Mouse (Mus musculus): Measurements from ENCODE around the gene Zc3h18. TPM values are rescaled to one million over a fixed set of nuclear protein-coding genes. Genes with fewer than 3 reads are reported as not detected.
A peak's percentile ranks its signal among the peaks of the same experiment; 100 is the strongest.

Gene Zc3h18
- polyA plus RNA-seq, 1 experiment from 2014 or later, result 20.4 TPM

DNA sequence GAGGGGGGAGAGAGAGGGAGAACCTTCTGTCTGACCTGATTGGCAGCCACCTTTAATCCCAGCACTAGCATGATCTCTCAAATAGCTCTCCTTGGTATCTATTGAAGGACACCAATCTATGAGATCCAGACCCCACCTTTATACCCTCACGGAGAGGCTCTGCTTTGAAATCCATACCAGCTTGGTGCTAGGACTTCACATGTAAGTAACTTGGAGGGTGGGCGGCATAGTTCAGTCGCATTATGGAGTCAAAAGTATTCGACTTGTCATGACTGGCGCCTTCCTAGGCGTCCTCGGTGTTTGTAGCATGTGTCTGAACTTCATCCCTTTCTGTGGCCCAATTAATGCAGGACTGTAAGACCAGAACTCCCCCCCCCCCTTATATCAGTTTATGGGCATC is 1.1 kb upstream of the Zc3h18 start:
- Histone ChIP-seq H3K36me3 (ENCODE audit: control insufficient read depth, insufficient read depth, low read length) (no peaks in the 10 kb centered on the region), H3K9me3 (ENCODE audit: control insufficient read depth, low read length) (no peaks in the 10 kb centered on the region), H3K27ac (ENCODE audit: low read depth, low read length) (no peak overlapping the region), H3K27me3 (ENCODE audit: control insufficient read depth, insufficient read depth, low read length) (no peaks in the 10 kb centered on the region), H3K4me3 (ENCODE audit: low read depth, low read length) (no peak overlapping the region), H3K9ac (replicated peaks; ENCODE audit: low read depth, low read length) (no peak overlapping the region), H3K4me1 (ENCODE audit: control insufficient read depth, insufficient read depth, low read length) (peaks cover 10% of the 10 kb centered on the region), H3K4me2 (ENCODE audit: low read depth, low read length) (peak overlapping the region; percentile 47; the same call in 1 of the 2 replicates)
- WGBS, result 92% methylated on average over 7 of the region's 7 CpGs
- no peak for ATAC-seq (ENCODE audit: low read depth)

DNA sequence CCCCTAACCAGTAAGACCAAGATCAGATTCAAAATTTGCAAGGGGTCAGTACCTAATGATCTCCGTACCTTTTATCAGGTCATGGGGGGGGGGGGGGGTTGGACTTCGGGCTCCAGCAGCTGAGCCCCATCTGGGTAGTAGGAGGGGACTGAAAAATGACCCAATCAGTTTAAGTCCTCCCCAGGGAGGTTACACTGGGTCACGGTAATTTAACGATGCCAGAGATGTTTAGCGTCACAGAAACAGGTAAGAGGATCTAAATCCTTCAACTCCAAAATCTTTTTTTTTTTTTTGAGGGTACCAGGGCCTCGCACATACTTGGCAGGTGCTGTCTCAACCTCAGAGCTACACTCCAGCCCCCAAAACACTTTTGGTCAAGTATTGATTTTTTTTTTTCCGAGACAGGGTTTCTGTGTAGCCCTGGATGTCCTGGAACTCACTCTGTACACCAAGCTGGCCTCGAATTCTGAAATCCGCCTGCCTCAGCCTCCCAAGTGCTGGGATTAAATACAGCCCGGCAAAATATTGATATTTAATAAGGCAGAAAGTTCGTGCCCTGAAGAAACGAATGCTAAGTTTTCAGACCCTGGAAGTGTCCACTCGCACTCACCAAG is 551 bp upstream of the Zc3h18 start:
- Histone ChIP-seq H3K4me2 (ENCODE audit: low read depth, low read length) (peak overlapping the region; percentile 47), H3K9ac (replicated peaks; ENCODE audit: low read depth, low read length) (peak overlapping the region; percentile 42; the same call in 1 of the 2 replicates), H3K27me3 (ENCODE audit: control insufficient read depth, insufficient read depth, low read length) (no peaks in the 10 kb centered on the region), H3K27ac (ENCODE audit: low read depth, low read length) (peak overlapping the region; percentile 93; the same call in 1 of the 2 replicates), H3K9me3 (ENCODE audit: control insufficient read depth, low read length) (no peaks in the 10 kb centered on the region), H3K4me1 (ENCODE audit: control insufficient read depth, insufficient read depth, low read length) (peaks cover 10% of the 10 kb centered on the region), H3K36me3 (ENCODE audit: control insufficient read depth, insufficient read depth, low read length) (0 out of 2 replicates have a peak, but pooled peaks cover 4% of the 10 kb centered on the region), H3K4me3 (ENCODE audit: low read depth, low read length) (peak overlapping the region; percentile 85)
- ATAC-seq (ENCODE audit: low read depth), result peak; percentile 16; the same call in 1 of the 2 replicates
- 25% methylated on average over 13 of the region's 13 CpGs for WGBS

DNA sequence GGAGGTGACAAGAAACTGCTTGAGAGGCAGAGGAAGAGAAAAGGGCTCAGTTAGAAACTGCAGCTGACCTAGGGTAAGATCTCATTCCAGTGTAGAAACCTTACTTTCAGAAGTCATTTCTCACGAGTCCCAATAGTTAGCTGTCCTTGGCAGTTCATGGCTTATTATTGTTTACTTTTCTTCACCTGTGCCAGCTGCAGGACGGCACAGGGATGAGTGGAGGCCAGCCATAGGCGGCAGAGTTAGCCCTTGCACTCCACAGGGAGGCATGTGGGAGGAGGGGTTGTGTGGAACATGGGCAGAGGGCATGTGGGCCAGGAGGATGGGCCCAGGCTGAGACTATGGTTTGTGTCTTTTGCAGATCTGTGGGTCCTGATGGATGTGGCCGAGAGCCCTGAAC is 6.6 kb downstream of the Zc3h18 start:
- no peak overlapping the region for H3K27ac ChIP-seq (ENCODE audit: low read depth, low read length)
- no peak overlapping the region for H3K9ac ChIP-seq (replicated peaks; ENCODE audit: low read depth, low read length)
- H3K27me3 ChIP-seq (ENCODE audit: control insufficient read depth, insufficient read depth, low read length), result no peaks in the 10 kb centered on the region
- H3K4me2 ChIP-seq (ENCODE audit: low read depth, low read length), result no peak overlapping the region
- H3K36me3 ChIP-seq (ENCODE audit: control insufficient read depth, insufficient read depth, low read length), result peaks cover 27% of the 10 kb centered on the region
- ATAC-seq (ENCODE audit: low read depth), result no peak
- WGBS, result 89% methylated on average over 4 of the region's 4 CpGs
- peaks cover 3% of the 10 kb centered on the region; the same call in 1 of the 2 replicates for H3K4me1 ChIP-seq (ENCODE audit: control insufficient read depth, insufficient read depth, low read length)
- no peaks in the 10 kb centered on the region for H3K9me3 ChIP-seq (ENCODE audit: control insufficient read depth, low read length)
- no peak overlapping the region for H3K4me3 ChIP-seq (ENCODE audit: low read depth, low read length)

DNA sequence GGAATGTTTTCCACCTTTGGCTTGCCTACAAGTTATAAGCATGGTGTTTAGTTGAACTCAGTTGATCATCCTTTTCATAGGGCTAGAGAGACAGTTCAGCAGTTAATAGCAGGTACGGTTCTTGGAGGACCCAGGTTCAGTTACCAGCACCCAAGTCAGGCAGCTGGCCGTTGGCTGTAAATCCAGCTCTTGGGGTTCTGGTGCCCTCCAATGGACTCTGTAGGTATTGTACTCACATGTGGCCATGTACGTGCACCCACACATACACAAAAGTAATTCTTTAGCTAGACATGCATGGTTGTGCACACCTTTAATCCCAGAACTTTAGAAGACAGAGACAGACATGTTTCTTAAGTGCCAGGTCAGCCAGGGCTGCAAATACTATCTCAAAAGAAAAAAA is 12.9 kb downstream of the Zc3h18 start:
- Histone ChIP-seq H3K27ac (ENCODE audit: low read depth, low read length) (no peak overlapping the region), H3K4me3 (ENCODE audit: low read depth, low read length) (no peak overlapping the region), H3K36me3 (ENCODE audit: control insufficient read depth, insufficient read depth, low read length) (peaks cover 45% of the 10 kb centered on the region), H3K4me1 (ENCODE audit: control insufficient read depth, insufficient read depth, low read length) (no peaks in the 10 kb centered on the region), H3K9ac (replicated peaks; ENCODE audit: low read depth, low read length) (no peak overlapping the region), H3K9me3 (ENCODE audit: control insufficient read depth, low read length) (no peaks in the 10 kb centered on the region), H3K27me3 (ENCODE audit: control insufficient read depth, insufficient read depth, low read length) (no peaks in the 10 kb centered on the region), H3K4me2 (ENCODE audit: low read depth, low read length) (no peak overlapping the region)
- WGBS, result 84% methylated on average over 3 of the region's 3 CpGs
- ATAC-seq (ENCODE audit: low read depth), result no peak

DNA sequence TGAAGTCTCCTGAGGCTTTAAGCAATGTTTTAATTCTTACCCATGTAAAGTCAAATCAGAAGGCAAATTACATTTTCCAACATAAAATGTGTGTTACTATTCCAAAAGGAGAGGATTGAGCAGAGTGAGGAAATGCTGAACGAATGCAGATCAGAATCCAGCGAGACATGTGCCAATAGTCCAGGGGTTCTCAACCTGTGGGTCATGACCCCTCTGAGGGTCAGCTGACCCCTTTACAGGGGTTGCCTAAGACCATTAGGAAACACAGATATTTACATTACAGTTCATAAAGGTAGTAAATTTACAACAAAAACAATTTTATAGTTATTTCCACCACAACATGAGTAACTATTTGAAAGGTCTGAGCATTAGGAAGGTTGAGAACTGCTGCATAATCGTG is 14.3 kb downstream of the Zc3h18 start:
- Histone ChIP-seq H3K27ac (ENCODE audit: low read depth, low read length) (no peak overlapping the region), H3K9ac (replicated peaks; ENCODE audit: low read depth, low read length) (no peak overlapping the region), H3K4me2 (ENCODE audit: low read depth, low read length) (no peak overlapping the region), H3K36me3 (ENCODE audit: control insufficient read depth, insufficient read depth, low read length) (peaks cover 49% of the 10 kb centered on the region), H3K27me3 (ENCODE audit: control insufficient read depth, insufficient read depth, low read length) (no peaks in the 10 kb centered on the region), H3K4me3 (ENCODE audit: low read depth, low read length) (no peak overlapping the region), H3K4me1 (ENCODE audit: control insufficient read depth, insufficient read depth, low read length) (no peaks in the 10 kb centered on the region), H3K9me3 (ENCODE audit: control insufficient read depth, low read length) (no peaks in the 10 kb centered on the region)
- no peak for ATAC-seq (ENCODE audit: low read depth)
- 92% methylated on average over 3 of the region's 3 CpGs for WGBS

DNA sequence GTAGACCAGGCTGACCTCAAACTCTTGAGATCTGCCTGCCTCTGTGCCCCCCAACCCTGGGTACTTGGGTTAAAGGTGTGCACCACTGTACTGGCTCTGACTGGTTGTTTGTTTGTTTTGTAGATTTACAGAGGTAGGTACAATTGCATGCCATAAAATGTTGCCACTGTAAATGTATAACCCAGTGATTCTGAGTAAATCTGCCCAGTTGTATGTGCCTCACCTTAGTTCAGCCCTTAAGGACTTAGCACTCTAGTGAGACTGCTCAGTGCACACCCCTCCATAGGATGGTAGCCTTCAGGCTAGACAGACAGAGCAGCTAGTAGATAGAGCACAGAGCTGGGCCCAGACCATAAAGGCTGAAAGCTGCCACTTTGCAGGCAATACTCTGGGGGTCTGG is 17.3 kb downstream of the Zc3h18 start:
- Histone ChIP-seq H3K9ac (replicated peaks; ENCODE audit: low read depth, low read length) (no peak overlapping the region), H3K36me3 (ENCODE audit: control insufficient read depth, insufficient read depth, low read length) (peaks cover 37% of the 10 kb centered on the region)

DNA sequence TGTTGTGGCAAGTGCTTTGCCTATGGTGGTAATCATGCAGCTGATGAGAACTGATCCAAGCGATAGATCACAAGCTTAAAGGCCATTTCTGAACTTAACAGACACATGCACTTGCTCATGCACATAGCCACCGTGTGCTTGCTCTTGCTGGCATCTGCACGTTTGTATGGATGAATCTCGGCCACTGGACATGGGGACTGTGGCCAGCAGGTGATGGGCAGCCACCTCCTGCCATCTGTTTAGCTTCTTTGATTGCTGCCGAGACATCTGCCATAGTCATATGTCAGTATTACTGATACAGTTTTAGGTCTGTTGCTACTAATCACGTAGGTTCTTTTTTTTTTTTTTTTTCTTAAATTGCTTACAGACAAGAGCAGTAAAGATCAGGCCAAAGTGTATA is 18.9 kb downstream of the Zc3h18 start:
- H3K4me2 ChIP-seq (ENCODE audit: low read depth, low read length), result no peak overlapping the region
- H3K4me3 ChIP-seq (ENCODE audit: low read depth, low read length), result no peak overlapping the region
- H3K9me3 ChIP-seq (ENCODE audit: control insufficient read depth, low read length), result no peaks in the 10 kb centered on the region
- H3K36me3 ChIP-seq (ENCODE audit: control insufficient read depth, insufficient read depth, low read length), result peaks cover 37% of the 10 kb centered on the region
- WGBS, result 79% methylated on average over 6 of the region's 6 CpGs
- H3K27ac ChIP-seq (ENCODE audit: low read depth, low read length), result no peak overlapping the region
- ATAC-seq (ENCODE audit: low read depth), result no peak
- H3K27me3 ChIP-seq (ENCODE audit: control insufficient read depth, insufficient read depth, low read length), result no peaks in the 10 kb centered on the region
- no peak overlapping the region for H3K9ac ChIP-seq (replicated peaks; ENCODE audit: low read depth, low read length)
- no peaks in the 10 kb centered on the region for H3K4me1 ChIP-seq (ENCODE audit: control insufficient read depth, insufficient read depth, low read length)

More for the DNA sequence above, 17.3 kb downstream of the Zc3h18 start:
- no peak overlapping the region for H3K4me3 ChIP-seq (ENCODE audit: low read depth, low read length)
- no peaks in the 10 kb centered on the region for H3K27me3 ChIP-seq (ENCODE audit: control insufficient read depth, insufficient read depth, low read length)
- H3K4me1 ChIP-seq (ENCODE audit: control insufficient read depth, insufficient read depth, low read length), result no peaks in the 10 kb centered on the region
- H3K27ac ChIP-seq (ENCODE audit: low read depth, low read length), result no peak overlapping the region
- H3K4me2 ChIP-seq (ENCODE audit: low read depth, low read length), result no peak overlapping the region
- no peak for ATAC-seq (ENCODE audit: low read depth)
- H3K9me3 ChIP-seq (ENCODE audit: control insufficient read depth, low read length), result no peaks in the 10 kb centered on the region

DNA sequence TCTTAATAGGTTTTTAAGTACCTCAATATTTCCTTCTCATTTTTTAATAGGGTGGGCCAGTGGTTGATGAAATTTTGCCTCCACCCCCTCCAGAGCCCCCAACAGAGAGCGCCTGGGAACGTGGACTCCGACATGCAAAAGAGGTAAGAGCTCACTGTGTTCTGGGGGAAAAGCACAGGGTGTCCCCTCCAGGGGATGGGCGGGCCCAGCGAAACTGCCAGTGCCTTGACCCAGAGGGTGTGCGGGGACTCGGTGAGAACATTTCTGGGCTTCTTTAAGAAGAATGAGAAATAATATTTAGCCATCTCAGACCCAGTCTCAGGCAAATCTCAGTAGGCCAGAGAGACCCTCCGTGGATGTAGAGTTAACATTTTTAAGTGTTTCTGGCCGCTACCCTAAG is 21.8 kb downstream of the Zc3h18 start:
- H3K27ac ChIP-seq (ENCODE audit: low read depth, low read length), result no peak overlapping the region
- H3K9me3 ChIP-seq (ENCODE audit: control insufficient read depth, low read length), result no peaks in the 10 kb centered on the region
- H3K9ac ChIP-seq (replicated peaks; ENCODE audit: low read depth, low read length), result no peak overlapping the region
- no peak for ATAC-seq (ENCODE audit: low read depth)
- H3K36me3 ChIP-seq (ENCODE audit: control insufficient read depth, insufficient read depth, low read length), result peaks cover 49% of the 10 kb centered on the region
- H3K4me3 ChIP-seq (ENCODE audit: low read depth, low read length), result no peak overlapping the region
- H3K27me3 ChIP-seq (ENCODE audit: control insufficient read depth, insufficient read depth, low read length), result no peaks in the 10 kb centered on the region
- 98% methylated on average over 9 of the region's 9 CpGs for WGBS
- no peak overlapping the region for H3K4me2 ChIP-seq (ENCODE audit: low read depth, low read length)
- H3K4me1 ChIP-seq (ENCODE audit: control insufficient read depth, insufficient read depth, low read length), result no peaks in the 10 kb centered on the region

DNA sequence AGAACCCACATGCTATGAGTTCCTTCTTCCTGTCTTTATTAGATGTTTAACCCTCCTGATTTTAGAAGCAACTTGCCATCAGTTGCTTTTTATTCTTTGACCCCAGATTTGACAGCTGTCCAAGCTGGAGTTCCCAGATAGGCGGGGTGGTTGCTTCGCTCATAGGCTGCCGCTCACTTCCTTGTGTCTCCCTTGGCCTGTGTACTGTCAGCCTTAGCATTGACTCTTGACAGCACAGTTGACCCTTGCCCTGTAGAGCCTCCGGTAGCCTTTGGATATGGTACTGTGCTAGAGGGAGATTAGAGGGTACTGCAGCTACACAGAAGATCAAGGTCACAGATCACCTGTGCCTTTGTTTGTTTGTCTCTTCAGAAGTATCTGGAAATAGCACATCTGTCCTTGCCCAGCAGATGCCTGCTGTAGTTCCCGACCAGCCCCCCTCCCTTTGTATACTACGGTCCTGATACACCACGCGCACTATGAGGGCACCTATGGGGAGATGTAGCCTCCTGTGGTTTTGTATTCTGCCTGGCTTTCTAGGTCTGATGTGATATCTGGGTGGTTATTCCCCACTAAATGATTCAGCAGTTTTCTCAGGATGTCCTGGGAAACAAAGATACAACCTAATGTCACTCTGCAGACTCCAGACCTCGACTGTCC is 28.9 kb downstream of the Zc3h18 start:
- 93% methylated on average over 9 of the region's 9 CpGs for WGBS
- Histone ChIP-seq H3K4me1 (ENCODE audit: control insufficient read depth, insufficient read depth, low read length) (no peaks in the 10 kb centered on the region), H3K9me3 (ENCODE audit: control insufficient read depth, low read length) (no peaks in the 10 kb centered on the region), H3K27ac (ENCODE audit: low read depth, low read length) (no peak overlapping the region), H3K9ac (replicated peaks; ENCODE audit: low read depth, low read length) (no peak overlapping the region), H3K4me2 (ENCODE audit: low read depth, low read length) (no peak overlapping the region), H3K4me3 (ENCODE audit: low read depth, low read length) (no peak overlapping the region), H3K36me3 (ENCODE audit: control insufficient read depth, insufficient read depth, low read length) (peaks cover 77% of the 10 kb centered on the region), H3K27me3 (ENCODE audit: control insufficient read depth, insufficient read depth, low read length) (no peaks in the 10 kb centered on the region)
- ATAC-seq (ENCODE audit: low read depth), result no peak
